Mouse (Mus musculus) CD4-positive, CD25-positive, alpha-beta regulatory T cell, adult 2 months (primary cell): ENCODE data around the gene Mmp14.

Experiments used
- DNase-seq: peaks from one replicate; pipeline ENCODE4 v3.0.0-alpha.2; 2012; ENCODE audit warnings: low read depth, low spot score

Gene Mmp14

GRCm38 (mm10) chr14:54413877-54414700 is 17.3 kb upstream of the Mmp14 start:
- no peak for DNase-seq

GRCm38 (mm10) chr14:54415241-54416020 is 16.0 kb upstream of the Mmp14 start:
- DNase-seq: no peak

GRCm38 (mm10) chr14:54416229-54416775 is 15.1 kb upstream of the Mmp14 start:
- no peak for DNase-seq

GRCm38 (mm10) chr14:54416830-54417229 is 14.6 kb upstream of the Mmp14 start:
- DNase-seq: no peak

- DNase-seq: peak; percentile 37
Measured at GRCm38 (mm10) chr14:54417623-54418081, 13.8 kb upstream of the Mmp14 start, which contains the start of gene Slc7a7. Gene Slc7a7 (minus strand): TSS chr14:54417780.

GRCm38 (mm10) chr14:54421014-54421413 is 10.4 kb upstream of the Mmp14 start:
- DNase-seq: no peak

- peak; percentile 56 for DNase-seq
Measured at GRCm38 (mm10) chr14:54423406-54423805, 8.0 kb upstream of the Mmp14 start.

GRCm38 (mm10) chr14:54424634-54425033 is 6.8 kb upstream of the Mmp14 start:
- no peak for DNase-seq

- no peak for DNase-seq
Measured at GRCm38 (mm10) chr14:54425540-54425939, 5.9 kb upstream of the Mmp14 start.

GRCm38 (mm10) chr14:54426003-54426688 is 5.3 kb upstream of the Mmp14 start:
- no peak for DNase-seq

GRCm38 (mm10) chr14:54426689-54427398 is 4.6 kb upstream of the Mmp14 start, which contains the start of gene Mrpl52:
Gene Mrpl52 (plus strand): TSS chr14:54426909.
- peak; percentile 87 for DNase-seq

GRCm38 (mm10) chr14:54427696-54428095 is 3.7 kb upstream of the Mmp14 start:
- DNase-seq: no peak

- no peak for DNase-seq
Measured at GRCm38 (mm10) chr14:54428421-54428820, 3.0 kb upstream of the Mmp14 start.

GRCm38 (mm10) chr14:54429332-54430093 is 1.9 kb upstream of the Mmp14 start:
- DNase-seq: no peak

GRCm38 (mm10) chr14:54430406-54431145 is 836 bp upstream of the Mmp14 start:
- DNase-seq: no peak

- DNase-seq: peak; percentile 54
Measured at GRCm38 (mm10) chr14:54432078-54432836, 845 bp downstream of the Mmp14 start.

GRCm38 (mm10) chr14:54432837-54433830 is 1.7 kb downstream of the Mmp14 start:
- no peak for DNase-seq
